Mouse (Mus musculus) ES-Bruce4 (cell line): Measurements from ENCODE around the gene Pam. TPM values are rescaled to one million over a fixed set of nuclear protein-coding genes. Genes with fewer than 3 reads are reported as not detected.

ENCODE experiments used
- H3K27ac ChIP-seq: 2 replicates; pipeline ENCODE4 v1.5.1; 2012; ENCODE audit warnings: low read length, inconsistent platforms; ENCODE audit not compliant: insufficient read depth
- H3K27me3 ChIP-seq: 2 replicates; pipeline ENCODE4 v1.6.1; 2012; ENCODE audit warnings: mild to moderate bottlenecking, low read length, inconsistent platforms; ENCODE audit not compliant: control insufficient read depth, poor library complexity, insufficient read depth, severe bottlenecking
- H3K36me3 ChIP-seq: 2 replicates; pipeline ENCODE4 v1.6.1; 2012; ENCODE audit warnings: inconsistent platforms, mild to moderate bottlenecking, low read length, moderate library complexity; ENCODE audit not compliant: control insufficient read depth, poor library complexity, insufficient read depth, severe bottlenecking
- H3K4me1 ChIP-seq: one replicate; pipeline ENCODE4 v1.8.1; 2011; ENCODE audit warnings: low read length; ENCODE audit not compliant: control insufficient read depth, insufficient read depth
- H3K4me3 ChIP-seq: 2 replicates; pipeline ENCODE4 v1.5.1; 2011; ENCODE audit warnings: low read depth, mild to moderate bottlenecking, low read length
- H3K9ac ChIP-seq: 2 replicates; pipeline ENCODE4 v1.6.1; 2012; ENCODE audit warnings: low read depth, mild to moderate bottlenecking, inconsistent platforms; ENCODE audit not compliant: poor library complexity, severe bottlenecking
- H3K9me3 ChIP-seq: replicated peaks from 2 replicates; pipeline ENCODE4 v1.6.1; 2012; ENCODE audit warnings: mild to moderate bottlenecking, low read length, inconsistent platforms; ENCODE audit not compliant: control insufficient read depth, poor library complexity, insufficient read depth, severe bottlenecking
- CTCF ChIP-seq: IDR thresholded peaks from one replicate; pipeline ENCODE4 v1.8.1; 2011; ENCODE audit warnings: low read depth, low read length
- EP300 ChIP-seq: IDR thresholded peaks from 2 replicates; pipeline ENCODE4 v1.6.1; 2011; ENCODE audit warnings: low read depth, low read length; ENCODE audit not compliant: insufficient read depth
- POLR2A ChIP-seq: IDR thresholded peaks from one replicate; pipeline ENCODE4 v1.8.1; 2011; ENCODE audit warnings: low read length; ENCODE audit not compliant: insufficient read depth
- polyA plus RNA-seq: library from polyadenylated mRNA; stranded (reverse); fragments of >200 nt; gene quantifications from 2 replicates; pipeline ENCODE4 v1.2.4, GENCODE M21; 2011; ENCODE audit warnings: low read depth; ENCODE audit not compliant: missing spikeins, insufficient read depth, insufficient read length

The Pam gene
- polyA plus RNA-seq, 1 experiment, result 17.8 TPM

GRCm38 (mm10) chr1:97862734-97863133, 232.7 kb downstream of the Pam start:
- Histone ChIP-seq H3K36me3 (no peaks in the 10 kb centered on the region), H3K27ac (no peak overlapping the region), H3K9ac (no peak overlapping the region), H3K9me3 (no peaks in the 10 kb centered on the region), H3K27me3 (no peaks in the 10 kb centered on the region), H3K4me1 (no peaks in the 10 kb centered on the region), H3K4me3 (no peak overlapping the region)
- TF ChIP-seq POLR2A (no peak), CTCF (no peak), EP300 (no peak)

- no peak overlapping the region for H3K9ac ChIP-seq
- no peaks in the 10 kb centered on the region for H3K36me3 ChIP-seq
- TF ChIP-seq EP300, result no peak
- TF ChIP-seq POLR2A, result no peak
- no peak for TF ChIP-seq CTCF
Observed at GRCm38 (mm10) chr1:97854256-97854655, 241.2 kb downstream of the Pam start.

GRCm38 (mm10) chr1:97851601-97852175, 243.8 kb downstream of the Pam start:
- no peak overlapping the region for H3K4me3 ChIP-seq
- no peaks in the 10 kb centered on the region for H3K9me3 ChIP-seq
- H3K27ac ChIP-seq, result no peak overlapping the region
- H3K4me1 ChIP-seq, result no peaks in the 10 kb centered on the region
- H3K9ac ChIP-seq, result no peak overlapping the region
- no peak for TF ChIP-seq EP300
- TF ChIP-seq POLR2A, result no peak
- no peak for TF ChIP-seq CTCF
- H3K27me3 ChIP-seq, result no peaks in the 10 kb centered on the region
- no peaks in the 10 kb centered on the region for H3K36me3 ChIP-seq

More at GRCm38 (mm10) chr1:97854256-97854655, 241.2 kb downstream of the Pam start:
- no peak overlapping the region for H3K27ac ChIP-seq
- H3K9me3 ChIP-seq, result no peaks in the 10 kb centered on the region
- H3K4me1 ChIP-seq, result no peaks in the 10 kb centered on the region
- H3K27me3 ChIP-seq, result no peaks in the 10 kb centered on the region
- no peak overlapping the region for H3K4me3 ChIP-seq

GRCm38 (mm10) chr1:97848601-97849241, 246.7 kb downstream of the Pam start:
- Histone ChIP-seq H3K27ac (no peak overlapping the region), H3K36me3 (no peaks in the 10 kb centered on the region), H3K4me3 (no peak overlapping the region), H3K9ac (no peak overlapping the region), H3K27me3 (no peaks in the 10 kb centered on the region), H3K9me3 (no peaks in the 10 kb centered on the region), H3K4me1 (no peaks in the 10 kb centered on the region)
- TF ChIP-seq POLR2A, result no peak
- TF ChIP-seq CTCF, result no peak
- no peak for TF ChIP-seq EP300

- no peak overlapping the region for H3K27ac ChIP-seq
- H3K4me3 ChIP-seq, result no peak overlapping the region
- no peaks in the 10 kb centered on the region for H3K27me3 ChIP-seq
- H3K36me3 ChIP-seq, result no peaks in the 10 kb centered on the region
- no peak overlapping the region for H3K9ac ChIP-seq
- no peak for TF ChIP-seq POLR2A
- TF ChIP-seq EP300, result no peak
- no peak for TF ChIP-seq CTCF
- H3K9me3 ChIP-seq, result no peaks in the 10 kb centered on the region
- no peaks in the 10 kb centered on the region for H3K4me1 ChIP-seq
Observed at GRCm38 (mm10) chr1:97843220-97843992, 252.0 kb downstream of the Pam start.

GRCm38 (mm10) chr1:97834354-97834822, 261.1 kb downstream of the Pam start:
- TF ChIP-seq POLR2A, result no peak
- no peak for TF ChIP-seq CTCF
- no peak for TF ChIP-seq EP300

More at GRCm38 (mm10) chr1:97834354-97834822, 261.1 kb downstream of the Pam start:
- no peaks in the 10 kb centered on the region for H3K36me3 ChIP-seq
- H3K4me1 ChIP-seq, result no peaks in the 10 kb centered on the region
- H3K9ac ChIP-seq, result no peak overlapping the region
- no peaks in the 10 kb centered on the region for H3K9me3 ChIP-seq
- no peak overlapping the region for H3K4me3 ChIP-seq
- no peak overlapping the region for H3K27ac ChIP-seq
- no peaks in the 10 kb centered on the region for H3K27me3 ChIP-seq
